Mouse (Mus musculus) thymus, adult 2 months (tissue): Measurements from ENCODE around the gene Mmadhc.

ENCODE experiments used
- CTCF ChIP-seq: fragments of 200-500 bp; IDR thresholded peaks from 2 replicates; pipeline ENCODE4 v1.5.1; 2012; ENCODE audit warnings: mild to moderate bottlenecking, control low read depth, low read length, moderate library complexity, borderline replicate concordance; ENCODE audit not compliant: control insufficient read depth, poor library complexity, insufficient read depth; ENCODE audit errors: extremely low read depth
- POLR2A ChIP-seq: fragments of 200-500 bp; IDR thresholded peaks from 2 replicates; pipeline ENCODE4 v1.6.1; 2012; ENCODE audit warnings: mild to moderate bottlenecking, low read length, control low read depth, moderate library complexity; ENCODE audit not compliant: control insufficient read depth, poor library complexity, insufficient read depth; ENCODE audit errors: extremely low read depth

DNA sequence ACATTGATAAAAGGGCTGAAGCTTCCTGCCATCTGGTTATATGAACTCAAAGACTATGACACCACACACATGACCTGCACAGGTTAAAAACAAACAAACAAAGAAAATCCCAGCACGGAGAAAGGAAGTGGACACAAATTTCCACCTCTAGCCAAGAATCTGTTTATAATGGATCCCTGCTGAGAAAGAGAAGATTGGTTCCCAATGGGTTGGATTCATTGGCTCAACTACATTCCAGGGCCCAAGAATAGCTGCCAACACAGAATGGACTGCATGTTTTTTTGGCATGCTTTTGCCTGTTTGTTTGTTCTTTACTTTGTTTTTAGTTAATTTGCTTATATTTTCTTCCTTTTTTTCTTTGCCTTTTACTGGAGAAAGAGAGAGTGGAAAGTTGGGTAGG lies 41.0 kb upstream of the Mmadhc start:
- TF ChIP-seq POLR2A (no peak), CTCF (no peak)
